Mouse (Mus musculus) yolk sac, embryonic 10.5 days (tissue): ENCODE data around the gene Capg.
A peak's percentile ranks its signal among the peaks of the same experiment; 100 is the strongest.

Experiments used
- DNase-seq: peaks from one replicate; pipeline ENCODE4 v3.0.0-alpha.2; 2017; ENCODE audit warnings: low spot score

The Capg gene

GRCm38 (mm10) chr6:72570644-72571397, 26.6 kb downstream of the Capg start:
- no peak for DNase-seq

- no peak for DNase-seq
These were observed 27.6 kb downstream of the Capg start for GRCm38 (mm10) chr6:72571826-72572225.

GRCm38 (mm10) chr6:72576041-72576440, 31.9 kb downstream of the Capg start:
- DNase-seq: no peak

- no peak for DNase-seq
These were observed 37.6 kb downstream of the Capg start for GRCm38 (mm10) chr6:72581625-72582382.

- DNase-seq: peak; percentile 68
These were observed 39.1 kb downstream of the Capg start for GRCm38 (mm10) chr6:72583211-72583839.

GRCm38 (mm10) chr6:72584154-72584553, 40.0 kb downstream of the Capg start:
- DNase-seq: peak; percentile 83

GRCm38 (mm10) chr6:72586701-72587100, 42.5 kb downstream of the Capg start:
- DNase-seq: no peak

- no peak for DNase-seq
These were observed 44.1 kb downstream of the Capg start for GRCm38 (mm10) chr6:72588307-72588706.

GRCm38 (mm10) chr6:72590111-72590510, 45.9 kb downstream of the Capg start:
- DNase-seq: no peak

GRCm38 (mm10) chr6:72593011-72593803, 49.0 kb downstream of the Capg start:
- DNase-seq: no peak

GRCm38 (mm10) chr6:72593914-72594313, 49.7 kb downstream of the Capg start:
- DNase-seq: no peak

- no peak for DNase-seq
These were observed 53.1 kb downstream of the Capg start for GRCm38 (mm10) chr6:72597083-72597874.

- peak; percentile 94 for DNase-seq
These were observed 54.0 kb downstream of the Capg start, which contains the start of the genes Elmod3 and Retsat for GRCm38 (mm10) chr6:72597956-72598753. TSS of gene Elmod3 (minus strand) at chr6:72598413. TSS of gene Retsat (plus strand) at chr6:72598475.

GRCm38 (mm10) chr6:72598791-72599557, 54.8 kb downstream of the Capg start:
- no peak for DNase-seq

- no peak for DNase-seq
These were observed 56.0 kb downstream of the Capg start for GRCm38 (mm10) chr6:72600216-72600615.

GRCm38 (mm10) chr6:72600771-72601170, 56.6 kb downstream of the Capg start:
- DNase-seq: no peak

GRCm38 (mm10) chr6:72601732-72602131, 57.5 kb downstream of the Capg start:
- DNase-seq: peak; percentile 70

- no peak for DNase-seq
These were observed 59.9 kb downstream of the Capg start for GRCm38 (mm10) chr6:72604066-72604465.

- no peak for DNase-seq
These were observed 62.9 kb downstream of the Capg start for GRCm38 (mm10) chr6:72607060-72607459.
